Mouse (Mus musculus) limb, embryonic 15.5 days (tissue): ENCODE results near the gene Pigo. TPM values are rescaled to one million over a fixed set of nuclear protein-coding genes. Genes with fewer than 3 reads are reported as not detected.
A peak's percentile ranks its signal among the peaks of the same experiment; 100 is the strongest.

Experiments
- ATAC-seq: fragments of 200-750 bp; cut with Nextera tagmentation; 2 replicates; pipeline ENCODE4 v1.8.0; 2017; ENCODE audit warnings: low read depth, moderate TSS enrichment; ENCODE audit not compliant: insufficient number of reproducible peaks, low FRiP score, low TSS enrichment
- H3K27ac ChIP-seq: fragments of 300-500 bp; sonication (generic); 2 replicates; pipeline ENCODE4 v1.5.1; 2015; ENCODE audit warnings: moderate library complexity, mild to moderate bottlenecking, inconsistent platforms
- H3K27me3 ChIP-seq: fragments of 300-500 bp; sonication (generic); 2 replicates; pipeline ENCODE4 v1.6.1; 2015; ENCODE audit warnings: inconsistent platforms
- H3K36me3 ChIP-seq: fragments of 300-500 bp; sonication (generic); 2 replicates; pipeline ENCODE4 v1.6.1; 2015; ENCODE audit warnings: inconsistent platforms
- H3K4me1 ChIP-seq: fragments of 300-500 bp; sonication (generic); 2 replicates; pipeline ENCODE4 v1.6.1; 2015; ENCODE audit warnings: inconsistent platforms
- H3K4me2 ChIP-seq: fragments of 300-500 bp; sonication (generic); 2 replicates; pipeline ENCODE4 v1.6.1; 2015; ENCODE audit warnings: mild to moderate bottlenecking, inconsistent platforms
- H3K4me3 ChIP-seq: fragments of 300-500 bp; sonication (generic); 2 replicates; pipeline ENCODE4 v1.5.1; 2015; ENCODE audit warnings: mild to moderate bottlenecking, inconsistent platforms
- H3K9ac ChIP-seq: fragments of 300-500 bp; sonication (generic); 2 replicates; pipeline ENCODE4 v1.6.1; 2015; ENCODE audit warnings: inconsistent platforms
- H3K9me3 ChIP-seq: fragments of 300-500 bp; sonication (generic); 2 replicates; pipeline ENCODE4 v1.6.1; 2016; ENCODE audit warnings: inconsistent platforms
- WGBS: fragments of 180-500 bp; shearing (Covaris S2); methylation state at CpG from one replicate; pipeline ENCODE4 v1.1.7; 2015; 5-methylcytosine and 5-hydroxymethylcytosine counted together
- polyA plus RNA-seq: library from polyadenylated mRNA; unstranded; fragments of >200 nt; fragmentation: Nextera tagmentation; extraction: Ambion mirVana; gene quantifications from 2 replicates; pipeline ENCODE4 v1.2.1, GENCODE M21; 2015

Gene Pigo
- polyA plus RNA-seq, 1 experiment from 2014 or later = 23.1 TPM

GRCm38 (mm10) chr4:43045659-43046302 is 20.2 kb upstream of the Pigo start, which contains the start of gene Fam214b:
Gene Fam214b, minus strand, starts transcription at chr4:43046220.
- H3K4me1 ChIP-seq = peaks cover 19% of the 10 kb centered on the region
- ATAC-seq = peak; percentile 97
- WGBS = under 1% methylated on average over 33 of the region's 33 CpGs
- H3K27ac ChIP-seq = peak within 1 kb of the TSS; percentile 74
- H3K9ac ChIP-seq = peak within 1 kb of the TSS; percentile 39; the same call in 1 of the 2 replicates
- peak within 1 kb of the TSS; percentile 60 for H3K4me3 ChIP-seq
- H3K27me3 ChIP-seq = no peaks in the 10 kb centered on the region
- H3K4me2 ChIP-seq = peak within 1 kb of the TSS; percentile 73
- no peaks in the 10 kb centered on the region for H3K9me3 ChIP-seq
- no peaks in the 10 kb centered on the region for H3K36me3 ChIP-seq

GRCm38 (mm10) chr4:43045285-43045658 is 19.7 kb upstream of the Pigo start:
- Histone ChIP-seq H3K4me1 (peaks cover 23% of the 10 kb centered on the region), H3K4me2 (peak overlapping the region; percentile 73), H3K9ac (no peak overlapping the region), H3K9me3 (no peaks in the 10 kb centered on the region), H3K27me3 (no peaks in the 10 kb centered on the region), H3K27ac (peak overlapping the region; percentile 64; the same call in 1 of the 2 replicates), H3K36me3 (no peaks in the 10 kb centered on the region), H3K4me3 (peak overlapping the region; percentile 60)
- no peak for ATAC-seq
- 6% methylated on average over 13 of the region's 13 CpGs for WGBS

GRCm38 (mm10) chr4:43044673-43045072 is 19.1 kb upstream of the Pigo start:
- 27% methylated on average over 4 of the region's 4 CpGs for WGBS
- Histone ChIP-seq H3K27me3 (no peaks in the 10 kb centered on the region), H3K36me3 (no peaks in the 10 kb centered on the region), H3K4me3 (peak overlapping the region; percentile 60), H3K4me2 (peak overlapping the region; percentile 73), H3K4me1 (peaks cover 24% of the 10 kb centered on the region), H3K9me3 (no peaks in the 10 kb centered on the region), H3K9ac (no peak overlapping the region), H3K27ac (peak overlapping the region; percentile 64)
- no peak for ATAC-seq

DNA sequence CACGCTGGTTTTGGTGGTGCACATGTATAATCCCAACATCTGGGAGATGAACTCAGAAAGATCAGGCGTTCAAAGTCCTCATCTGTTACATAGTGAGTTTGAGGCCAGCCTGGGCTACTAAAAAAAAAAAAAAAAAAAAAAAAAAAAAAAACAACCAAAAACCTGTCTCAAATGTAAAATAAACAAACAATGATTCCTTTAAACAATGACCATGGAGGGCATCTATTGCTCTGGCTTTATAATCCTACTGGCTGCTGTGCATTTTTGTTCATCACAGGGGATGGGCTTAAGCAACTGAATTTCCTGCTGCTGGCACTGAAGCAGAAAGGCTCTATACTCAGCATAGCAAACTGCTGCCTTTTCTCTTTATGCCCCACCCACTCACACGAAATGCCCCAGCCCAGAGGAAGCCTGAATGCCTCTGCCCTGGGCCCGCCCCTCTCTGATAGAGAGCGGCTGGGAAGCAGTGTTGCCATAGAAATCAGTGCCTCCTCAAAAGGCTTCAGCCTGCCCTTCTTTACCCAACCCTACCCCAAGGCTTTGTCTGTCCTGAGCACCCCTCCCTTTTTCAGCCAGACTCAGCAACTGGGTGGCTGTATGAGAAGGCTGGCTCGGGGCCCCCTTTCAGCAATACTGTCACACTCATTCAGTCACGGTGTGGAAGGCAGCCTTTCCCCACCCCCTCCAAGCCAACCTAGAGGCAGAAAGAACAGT is 18.2 kb upstream of the Pigo start:
- WGBS = 26% methylated on average over 7 of the region's 7 CpGs
- Histone ChIP-seq H3K27ac (peak overlapping the region; percentile 64), H3K4me1 (peaks cover 33% of the 10 kb centered on the region), H3K4me3 (0 out of 2 replicates have a peak overlapping the region, but pooled peaks have one; percentile 3), H3K4me2 (peak overlapping the region; percentile 30; the same call in 1 of the 2 replicates), H3K9ac (no peak overlapping the region), H3K36me3 (no peaks in the 10 kb centered on the region), H3K27me3 (no peaks in the 10 kb centered on the region), H3K9me3 (no peaks in the 10 kb centered on the region)
- no peak for ATAC-seq

- WGBS = 69% methylated on average over 9 of the region's 9 CpGs
- H3K9me3 ChIP-seq = no peaks in the 10 kb centered on the region
- no peak for ATAC-seq
- H3K27me3 ChIP-seq = no peaks in the 10 kb centered on the region
- H3K4me2 ChIP-seq = no peak overlapping the region
- H3K4me3 ChIP-seq = no peak overlapping the region
- H3K36me3 ChIP-seq = peaks cover 7% of the 10 kb centered on the region
- peaks cover 40% of the 10 kb centered on the region for H3K4me1 ChIP-seq
- H3K27ac ChIP-seq = peak overlapping the region; percentile 5; the same call in 1 of the 2 replicates
- H3K9ac ChIP-seq = no peak overlapping the region
Measured at GRCm38 (mm10) chr4:43040881-43041547, 15.4 kb upstream of the Pigo start.

DNA sequence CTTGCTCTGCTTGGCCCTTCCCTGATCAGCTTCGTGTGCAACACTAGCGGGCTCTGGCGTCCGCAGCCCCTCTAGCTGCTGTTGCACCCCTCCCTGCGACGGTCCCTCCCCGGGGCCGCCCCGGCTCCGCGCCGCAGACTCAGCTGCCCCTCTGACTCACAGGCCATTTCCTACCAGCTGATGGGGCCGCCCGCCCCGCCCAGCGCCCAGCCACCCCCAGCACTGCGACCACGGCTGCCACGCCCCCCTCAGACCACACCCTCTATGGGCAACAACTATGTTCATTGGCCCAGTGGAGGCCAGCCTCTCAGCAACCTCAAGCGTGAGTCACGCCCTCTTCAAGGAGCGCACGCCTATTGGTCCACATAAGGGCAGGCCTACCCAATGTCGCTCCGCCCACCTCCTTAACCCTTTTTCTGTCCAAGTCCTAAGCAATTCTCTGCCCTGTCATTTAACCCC is 14.5 kb upstream of the Pigo start:
- under 1% methylated on average over 25 of the region's 25 CpGs for WGBS
- peak; percentile 97 for ATAC-seq
- peaks cover 37% of the 10 kb centered on the region for H3K4me1 ChIP-seq
- peaks cover 16% of the 10 kb centered on the region for H3K36me3 ChIP-seq
- peak overlapping the region; percentile 71 for H3K4me3 ChIP-seq
- no peaks in the 10 kb centered on the region for H3K9me3 ChIP-seq
- no peaks in the 10 kb centered on the region for H3K27me3 ChIP-seq
- peak overlapping the region; percentile 88 for H3K27ac ChIP-seq
- peak overlapping the region; percentile 75 for H3K4me2 ChIP-seq
- peak overlapping the region; percentile 68 for H3K9ac ChIP-seq

GRCm38 (mm10) chr4:43039609-43040008 is 14.0 kb upstream of the Pigo start:
- peaks cover 21% of the 10 kb centered on the region for H3K36me3 ChIP-seq
- 2% methylated on average over 11 of the region's 11 CpGs for WGBS
- H3K4me2 ChIP-seq = peak overlapping the region; percentile 75
- peak overlapping the region; percentile 71 for H3K4me3 ChIP-seq
- no peaks in the 10 kb centered on the region for H3K9me3 ChIP-seq
- H3K4me1 ChIP-seq = peaks cover 32% of the 10 kb centered on the region
- H3K27ac ChIP-seq = peak overlapping the region; percentile 88
- H3K9ac ChIP-seq = peak overlapping the region; percentile 68
- H3K27me3 ChIP-seq = no peaks in the 10 kb centered on the region
- peak; percentile 8; the same call in 1 of the 2 replicates for ATAC-seq

GRCm38 (mm10) chr4:43038567-43039495 is 13.2 kb upstream of the Pigo start:
- Histone ChIP-seq H3K9ac (peak overlapping the region; percentile 35; the same call in 1 of the 2 replicates), H3K4me3 (peak overlapping the region; percentile 71), H3K4me1 (peaks cover 24% of the 10 kb centered on the region), H3K36me3 (peaks cover 29% of the 10 kb centered on the region), H3K9me3 (no peaks in the 10 kb centered on the region), H3K4me2 (peak overlapping the region; percentile 75), H3K27ac (peak overlapping the region; percentile 88), H3K27me3 (no peaks in the 10 kb centered on the region)
- 47% methylated on average over 15 of the region's 15 CpGs for WGBS
- no peak for ATAC-seq

DNA sequence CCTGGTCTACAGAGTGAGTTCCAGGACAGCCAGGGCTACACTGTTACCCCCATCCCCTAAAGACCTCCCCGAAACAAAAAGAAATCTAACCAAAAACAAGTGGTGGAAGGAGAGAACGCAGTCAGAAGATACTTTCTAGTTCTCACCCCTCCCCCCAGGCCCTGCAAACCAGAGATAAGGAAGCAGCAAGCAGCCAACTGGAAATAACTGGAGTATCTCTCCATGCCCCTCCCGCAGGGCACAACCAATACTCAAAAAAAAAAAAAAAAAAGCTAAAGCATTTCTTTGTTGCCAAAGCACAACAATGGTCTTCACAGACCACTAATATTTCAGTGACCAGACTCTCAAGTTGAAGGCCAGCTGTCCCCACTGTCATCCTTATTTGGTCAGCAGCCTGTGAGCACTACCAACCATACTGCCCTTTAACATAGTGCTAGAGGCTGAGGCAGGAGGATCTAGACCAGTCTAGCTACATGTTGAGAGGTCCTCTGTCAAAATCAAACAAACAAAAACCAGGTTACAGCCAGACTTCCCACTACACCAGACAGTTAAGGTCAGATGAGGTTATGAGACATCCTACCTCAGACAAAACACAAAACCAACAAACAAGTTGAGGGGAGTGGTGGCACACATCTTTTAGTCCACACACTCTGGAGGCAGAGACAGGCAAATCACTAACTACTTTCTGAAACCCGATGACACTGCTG is 12.4 kb upstream of the Pigo start:
- no peaks in the 10 kb centered on the region for H3K9me3 ChIP-seq
- no peak overlapping the region for H3K4me3 ChIP-seq

DNA sequence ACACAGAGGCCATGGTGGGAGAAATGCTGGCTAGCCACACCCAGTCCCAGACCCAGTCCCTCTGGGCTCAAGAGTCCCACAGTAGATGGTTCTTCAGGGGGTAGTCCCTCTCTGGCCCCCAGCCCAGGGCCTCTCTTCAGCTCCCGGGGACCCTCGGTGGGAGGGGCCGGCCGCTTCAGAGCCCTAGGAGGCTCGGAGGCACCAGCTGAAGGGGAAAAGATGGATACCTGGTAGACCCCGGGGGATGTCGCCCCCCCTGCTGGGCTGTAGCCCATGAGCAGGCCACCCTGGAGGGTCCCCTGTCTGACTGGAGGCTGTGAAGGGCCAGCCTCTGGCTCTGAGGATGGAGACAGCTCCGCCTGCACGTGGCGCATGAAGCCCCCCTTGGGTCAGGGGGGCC is 10.7 kb upstream of the Pigo start:
- no peak overlapping the region for H3K27ac ChIP-seq
- no peak for ATAC-seq
- H3K36me3 ChIP-seq = peaks cover 37% of the 10 kb centered on the region
- no peaks in the 10 kb centered on the region for H3K9me3 ChIP-seq
- no peak overlapping the region for H3K4me2 ChIP-seq
- H3K9ac ChIP-seq = no peak overlapping the region
- H3K4me3 ChIP-seq = no peak overlapping the region
- 81% methylated on average over 10 of the region's 10 CpGs for WGBS
- no peaks in the 10 kb centered on the region for H3K27me3 ChIP-seq
- H3K4me1 ChIP-seq = peaks cover 28% of the 10 kb centered on the region

More for the DNA sequence above, 12.4 kb upstream of the Pigo start:
- H3K4me2 ChIP-seq = no peak overlapping the region
- peaks cover 37% of the 10 kb centered on the region for H3K36me3 ChIP-seq
- H3K27ac ChIP-seq = no peak overlapping the region
- no peaks in the 10 kb centered on the region for H3K27me3 ChIP-seq
- no peak overlapping the region for H3K9ac ChIP-seq
- no peak for ATAC-seq
- H3K4me1 ChIP-seq = peaks cover 23% of the 10 kb centered on the region
- WGBS = 79% methylated on average over 4 of the region's 4 CpGs
